Mouse (Mus musculus) intestine, embryonic 14.5 days (tissue): ENCODE measurements around the gene Ccrl2. TPM values are rescaled to one million over a fixed set of nuclear protein-coding genes. Genes with fewer than 3 reads are reported as not detected.

Experiments
- ATAC-seq: fragments of 200-750 bp; cut with Nextera tagmentation; replicated peaks from 2 replicates; pipeline ENCODE4 v1.8.0; 2017; ENCODE audit warnings: low read depth, moderate number of reproducible peaks, moderate TSS enrichment, moderate library complexity; ENCODE audit not compliant: low FRiP score, low TSS enrichment
- DNase-seq: peaks from one replicate; pipeline ENCODE4 v3.0.0-alpha.2; 2018; ENCODE audit warnings: low spot score
- H3K27ac ChIP-seq: fragments of 300-500 bp; sonication (generic); 2 replicates; pipeline ENCODE4 v1.5.1; 2014; ENCODE audit warnings: low read depth, mild to moderate bottlenecking, control low read depth
- H3K27me3 ChIP-seq: fragments of 300-500 bp; sonication (generic); replicated peaks from 2 replicates; pipeline ENCODE4 v1.6.1; 2014; ENCODE audit warnings: low read length, control low read depth; ENCODE audit not compliant: control insufficient read depth, insufficient read depth
- H3K36me3 ChIP-seq: fragments of 300-500 bp; sonication (generic); 2 replicates; pipeline ENCODE4 v1.6.1; 2014; ENCODE audit warnings: low read length, control low read depth; ENCODE audit not compliant: control insufficient read depth, insufficient read depth
- H3K4me1 ChIP-seq: fragments of 300-500 bp; sonication (generic); replicated peaks from 2 replicates; pipeline ENCODE4 v1.6.1; 2014; ENCODE audit warnings: low read length, control low read depth, mixed read lengths; ENCODE audit not compliant: control insufficient read depth, insufficient read depth
- H3K4me2 ChIP-seq: fragments of 300-500 bp; sonication (generic); 2 replicates; pipeline ENCODE4 v1.6.1; 2014; ENCODE audit warnings: low read length
- H3K4me3 ChIP-seq: fragments of 300-500 bp; sonication (generic); 2 replicates; pipeline ENCODE4 v1.5.1; 2014; ENCODE audit warnings: low read depth, low read length, control low read depth, mixed read lengths
- H3K9ac ChIP-seq: fragments of 300-500 bp; sonication (generic); 2 replicates; pipeline ENCODE4 v1.6.1; 2014; ENCODE audit warnings: mild to moderate bottlenecking, low read length
- H3K9me3 ChIP-seq: fragments of 300-500 bp; sonication (generic); 2 replicates; pipeline ENCODE4 v1.6.1; 2016; ENCODE audit warnings: low read length, control low read depth; ENCODE audit not compliant: control insufficient read depth
- WGBS: fragments of 180-500 bp; shearing (Covaris S2); extraction: QIAGEN DNeasy Blood & Tissue Kit; methylation state at CpG from one replicate; pipeline ENCODE4 v1.1.7; 2014; 5-methylcytosine and 5-hydroxymethylcytosine counted together
- polyA plus RNA-seq: library from polyadenylated mRNA; unstranded; fragments of >200 nt; fragmentation: Nextera tagmentation; extraction: Ambion mirVana; gene quantifications from 2 replicates; pipeline ENCODE4 v1.2.1, GENCODE M21; 2014

Ccrl2 gene
- polyA plus RNA-seq, 1 experiment from 2014 or later, result 1.3 TPM

DNA sequence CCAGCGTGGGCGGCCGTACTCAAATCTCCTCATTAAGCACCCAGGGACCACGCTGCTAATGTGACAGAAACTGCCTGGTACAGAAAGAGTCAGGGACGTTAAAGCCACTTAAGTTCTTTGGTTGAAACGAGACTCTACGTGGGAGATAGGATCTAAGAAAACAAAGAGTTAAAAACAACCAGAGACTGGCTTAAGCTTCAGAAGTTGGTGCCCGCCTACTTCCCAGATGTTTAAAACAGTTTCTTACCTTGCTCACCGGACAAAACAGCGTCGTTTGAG is 861 bp downstream of the Ccrl2 start:
- Histone ChIP-seq H3K27ac (no peak overlapping the region), H3K27me3 (no peaks in the 10 kb centered on the region), H3K4me1 (peaks cover 12% of the 10 kb centered on the region), H3K9me3 (no peaks in the 10 kb centered on the region), H3K4me2 (peak overlapping the region; percentile 68), H3K4me3 (peak overlapping the region; percentile 43), H3K9ac (peak overlapping the region; percentile 34), H3K36me3 (no peaks in the 10 kb centered on the region)
- WGBS, result 7% methylated on average over 11 of the region's 11 CpGs
- no peak for ATAC-seq
- no peak for DNase-seq

DNA sequence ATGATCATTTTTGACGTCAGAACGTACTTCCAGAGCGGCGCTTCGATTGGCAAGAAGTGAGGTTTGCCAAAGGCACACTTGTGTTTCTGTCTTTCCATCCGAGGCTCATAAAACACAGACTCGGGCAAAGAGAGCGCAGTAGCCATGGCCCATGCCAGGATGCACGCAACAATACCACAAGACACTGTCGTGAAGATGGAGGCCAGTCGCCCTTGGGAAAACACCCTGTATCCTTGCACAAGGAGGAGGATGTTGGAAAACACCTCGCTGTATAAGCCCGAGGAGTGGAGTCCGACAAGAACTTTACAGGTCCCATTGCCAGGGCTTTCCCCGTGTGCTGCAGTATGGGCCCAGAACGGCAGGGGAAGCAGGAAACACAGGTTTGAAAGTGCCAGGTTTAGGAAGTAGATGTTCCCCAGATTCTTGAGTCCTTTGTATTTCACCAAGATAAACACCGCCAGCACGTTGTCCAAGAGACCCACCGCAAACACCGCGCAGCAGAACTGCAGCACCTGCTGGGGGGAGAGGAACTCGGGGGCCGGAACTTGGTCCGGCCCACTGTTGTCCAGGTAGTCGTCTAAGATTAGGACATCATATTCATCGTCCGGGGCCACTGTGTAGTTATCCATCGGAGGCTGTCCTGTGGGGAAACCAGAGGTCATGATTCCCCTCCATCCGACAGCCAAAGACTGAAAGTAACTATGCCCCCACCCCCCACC is 1.4 kb downstream of the Ccrl2 start:
- no peak for ATAC-seq
- peak; percentile 55 for DNase-seq
- 52% methylated on average over 29 of the region's 29 CpGs for WGBS
- H3K27me3 ChIP-seq, result no peaks in the 10 kb centered on the region
- H3K9me3 ChIP-seq, result no peaks in the 10 kb centered on the region
- H3K9ac ChIP-seq, result peak overlapping the region; percentile 34
- peak overlapping the region; percentile 68 for H3K4me2 ChIP-seq
- H3K4me3 ChIP-seq, result peak overlapping the region; percentile 43
- no peaks in the 10 kb centered on the region for H3K36me3 ChIP-seq
- H3K27ac ChIP-seq, result no peak overlapping the region
- peaks cover 12% of the 10 kb centered on the region for H3K4me1 ChIP-seq

DNA sequence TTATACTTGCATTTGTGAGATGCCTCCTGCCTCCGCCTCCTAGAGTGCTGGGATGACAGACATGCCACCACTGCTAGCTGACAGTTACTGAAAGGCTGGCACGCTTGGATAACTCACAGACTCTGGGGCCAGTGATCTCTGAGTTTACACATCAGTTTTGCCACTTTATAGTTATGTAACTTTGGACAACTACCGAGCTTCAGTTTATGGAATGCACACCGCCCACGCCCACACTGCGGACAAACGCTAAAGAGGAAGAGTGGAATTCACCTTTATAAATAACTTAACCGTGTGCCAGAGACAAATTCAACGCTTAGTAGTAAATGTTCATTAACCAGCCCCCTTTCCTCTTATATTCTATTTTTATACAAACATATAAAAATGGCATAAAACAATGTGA is 2.4 kb downstream of the Ccrl2 start:
- Histone ChIP-seq H3K4me2 (no peak overlapping the region), H3K4me1 (peaks cover 12% of the 10 kb centered on the region), H3K9ac (no peak overlapping the region), H3K9me3 (no peaks in the 10 kb centered on the region), H3K27me3 (no peaks in the 10 kb centered on the region), H3K36me3 (no peaks in the 10 kb centered on the region), H3K27ac (no peak overlapping the region), H3K4me3 (no peak overlapping the region)
- ATAC-seq (no peak), DNase-seq (no peak)
- 73% methylated on average over 9 of the region's 9 CpGs for WGBS

DNA sequence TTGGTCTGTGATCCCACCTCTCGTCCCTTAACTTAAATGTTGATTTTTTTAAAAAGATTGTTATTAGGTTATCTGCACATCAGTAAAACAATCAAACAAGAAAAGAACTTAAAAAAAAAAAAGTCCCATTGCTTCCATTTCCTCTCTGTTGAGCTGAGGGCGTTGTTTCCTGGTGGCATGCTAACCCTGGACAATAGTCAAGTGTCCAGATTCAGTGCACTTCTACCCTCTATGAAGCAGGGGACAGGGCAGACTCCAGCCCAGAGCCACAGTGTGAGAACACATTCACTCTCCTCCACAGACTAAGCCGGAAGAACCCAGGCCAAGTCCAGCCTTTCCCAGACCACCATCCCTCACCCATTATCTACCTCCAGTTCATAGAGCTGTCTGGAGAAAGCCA is 8.9 kb downstream of the Ccrl2 start:
- Histone ChIP-seq H3K4me2 (no peak overlapping the region), H3K9ac (no peak overlapping the region), H3K4me1 (no peaks in the 10 kb centered on the region), H3K27me3 (no peaks in the 10 kb centered on the region), H3K36me3 (no peaks in the 10 kb centered on the region), H3K9me3 (no peaks in the 10 kb centered on the region), H3K4me3 (no peak overlapping the region), H3K27ac (no peak overlapping the region)
- ATAC-seq, result no peak
- WGBS, result 82% methylated on average over 3 of the region's 3 CpGs
- DNase-seq, result no peak

DNA sequence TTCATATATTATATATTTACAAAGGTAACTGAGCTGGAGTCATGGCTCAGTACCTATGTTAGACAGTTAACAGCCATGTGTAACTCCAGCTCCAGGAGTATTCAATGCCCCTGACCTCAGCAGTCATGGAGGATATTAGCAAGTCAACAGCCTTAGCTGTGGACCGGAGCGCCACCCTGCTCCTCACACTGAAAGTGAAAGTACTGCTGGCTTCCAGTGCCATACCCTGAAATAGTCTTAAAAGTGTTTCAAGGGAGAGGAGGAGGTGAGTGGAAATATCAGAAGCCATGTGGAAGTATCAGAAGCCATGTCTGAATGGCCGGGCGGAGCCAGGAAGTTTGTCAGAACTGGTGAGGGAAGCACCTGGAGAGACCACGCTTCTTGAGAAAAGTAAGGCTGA is 10.1 kb downstream of the Ccrl2 start:
- H3K27ac ChIP-seq, result no peak overlapping the region
- H3K4me3 ChIP-seq, result no peak overlapping the region
- H3K9me3 ChIP-seq, result no peaks in the 10 kb centered on the region
- 97% methylated on average over 5 of the region's 5 CpGs for WGBS
- H3K4me2 ChIP-seq, result no peak overlapping the region
- no peaks in the 10 kb centered on the region for H3K27me3 ChIP-seq
- H3K9ac ChIP-seq, result no peak overlapping the region
- H3K4me1 ChIP-seq, result no peaks in the 10 kb centered on the region
- no peaks in the 10 kb centered on the region for H3K36me3 ChIP-seq
- no peak for ATAC-seq
- no peak for DNase-seq

DNA sequence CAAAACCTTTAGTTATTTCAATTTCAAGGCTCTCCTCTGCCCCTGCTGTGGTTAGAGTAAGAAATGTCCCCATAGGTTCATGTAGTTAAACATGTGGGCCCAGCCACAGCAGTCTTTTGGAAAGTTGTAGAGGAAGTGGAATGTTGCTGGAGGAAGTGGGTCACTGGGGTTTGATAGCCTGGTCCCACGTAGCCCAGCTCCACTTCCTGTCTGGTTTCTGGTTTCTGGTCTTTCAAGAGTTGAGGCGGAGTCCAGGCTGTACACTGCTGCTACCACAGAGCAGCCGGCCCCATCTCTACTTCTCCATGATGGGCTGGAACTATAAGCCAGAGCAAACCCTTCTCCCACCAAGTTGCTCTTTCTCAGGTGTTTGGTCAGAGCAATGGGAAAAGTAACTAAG is 11.1 kb downstream of the Ccrl2 start:
- Histone ChIP-seq H3K4me2 (no peak overlapping the region), H3K4me1 (no peaks in the 10 kb centered on the region), H3K27me3 (no peaks in the 10 kb centered on the region), H3K27ac (no peak overlapping the region), H3K4me3 (no peak overlapping the region), H3K36me3 (no peaks in the 10 kb centered on the region), H3K9ac (no peak overlapping the region), H3K9me3 (no peaks in the 10 kb centered on the region)
- DNase-seq, result no peak
- WGBS, result 69% methylated on average over 3 of the region's 3 CpGs
- no peak for ATAC-seq

DNA sequence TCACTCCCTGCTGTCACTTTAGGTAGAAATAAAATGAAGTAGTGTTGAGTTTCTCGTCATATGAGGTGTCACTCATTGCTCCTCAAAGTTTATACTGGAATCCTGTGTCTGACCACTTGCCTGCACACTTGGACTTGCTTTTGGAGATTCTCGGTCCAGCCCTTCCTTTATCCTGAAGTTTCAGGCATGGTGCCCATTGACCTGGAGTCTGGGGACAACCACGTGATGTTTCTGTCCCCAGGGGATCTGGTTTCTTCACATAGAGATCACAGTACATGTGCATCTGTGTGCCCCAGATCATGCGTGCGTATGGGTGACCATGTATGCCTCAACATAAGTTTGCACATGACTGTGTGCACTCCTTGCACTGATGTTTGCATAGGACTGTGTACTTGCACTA is 15.1 kb downstream of the Ccrl2 start:
- Histone ChIP-seq H3K4me3 (no peak overlapping the region), H3K4me1 (no peaks in the 10 kb centered on the region), H3K9ac (no peak overlapping the region), H3K9me3 (no peaks in the 10 kb centered on the region), H3K27ac (no peak overlapping the region), H3K36me3 (no peaks in the 10 kb centered on the region), H3K27me3 (no peaks in the 10 kb centered on the region), H3K4me2 (no peak overlapping the region)
- WGBS, result 82% methylated on average over 5 of the region's 5 CpGs
- ATAC-seq, result no peak
- no peak for DNase-seq

DNA sequence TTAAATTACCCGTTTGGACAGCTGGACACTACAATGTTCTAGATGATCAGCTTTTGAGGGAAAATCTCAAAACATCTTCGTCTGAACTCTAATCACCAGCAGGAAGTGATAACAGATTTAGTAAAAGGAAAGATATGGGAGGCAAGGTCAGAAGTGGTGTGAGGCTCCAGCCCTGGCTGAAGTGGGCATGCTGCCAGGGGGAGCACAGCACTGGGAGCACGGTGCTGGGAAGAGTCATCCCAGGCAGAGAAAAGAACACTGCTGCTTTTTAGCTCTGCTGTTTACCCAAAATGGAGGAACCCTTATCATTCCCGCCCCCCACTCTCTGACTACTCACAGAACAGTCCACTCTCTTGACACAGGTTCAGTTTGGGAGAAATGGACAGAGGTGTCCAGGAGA is 17.4 kb downstream of the Ccrl2 start:
- 79% methylated on average over 4 of the region's 4 CpGs for WGBS
- H3K9ac ChIP-seq, result no peak overlapping the region
- DNase-seq, result no peak
- H3K4me1 ChIP-seq, result peaks cover 4% of the 10 kb centered on the region; the same call in 1 of the 2 replicates
- no peaks in the 10 kb centered on the region for H3K36me3 ChIP-seq
- ATAC-seq, result no peak
- H3K4me2 ChIP-seq, result no peak overlapping the region
- no peaks in the 10 kb centered on the region for H3K27me3 ChIP-seq
- no peak overlapping the region for H3K27ac ChIP-seq
- H3K4me3 ChIP-seq, result no peak overlapping the region
- no peaks in the 10 kb centered on the region for H3K9me3 ChIP-seq

DNA sequence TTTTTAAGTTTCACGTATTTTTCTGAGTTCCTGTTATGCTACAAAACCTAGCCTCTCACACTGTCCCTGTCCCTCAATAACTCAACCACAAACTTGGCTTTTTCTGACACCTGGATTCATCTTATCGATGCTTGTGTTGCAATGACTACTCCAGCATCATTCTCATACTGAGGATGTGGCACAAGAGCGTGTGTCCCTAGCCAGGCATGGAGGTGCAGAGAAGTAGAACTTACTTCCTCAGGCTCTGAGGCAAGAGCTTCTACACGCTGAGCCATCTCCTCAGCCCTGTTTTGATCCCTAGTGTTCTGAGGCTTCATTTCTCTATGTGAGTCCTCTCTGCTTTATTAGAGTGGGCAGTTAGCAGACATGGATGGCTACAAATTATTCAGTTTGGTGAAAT is 23.6 kb downstream of the Ccrl2 start:
- DNase-seq, result no peak
- Histone ChIP-seq H3K4me2 (no peak overlapping the region), H3K9me3 (no peaks in the 10 kb centered on the region), H3K27ac (no peak overlapping the region), H3K27me3 (no peaks in the 10 kb centered on the region), H3K36me3 (no peaks in the 10 kb centered on the region), H3K4me1 (peaks cover 4% of the 10 kb centered on the region; the same call in 1 of the 2 replicates), H3K9ac (no peak overlapping the region), H3K4me3 (no peak overlapping the region)
- WGBS, result 85% methylated on average over 4 of the region's 4 CpGs
- ATAC-seq, result no peak
